In genomic region chr15:99553767-99554166, GRCm38 (mm10) we compare ENCODE assay signal across 29 mouse cellular contexts. TPM values are rescaled to one million over a fixed set of nuclear protein-coding genes. Genes with fewer than 3 reads are reported as not detected.
DNase-seq lines count a peak whose midpoint lies in the region; ATAC-seq lines count a peak whose summit lies in the region.
"Had no signal": no experiment of that assay in that cellular context is flagged by ENCODE, and none has a peak within 500 bp of the region (broad histone marks: within the 10 kb centered on the region; RNA-seq: fewer than 3 reads in every experiment).

No protein-coding gene starts in this region.

- peak; percentile 59 for ATAC-seq in limb, embryonic 13.5 days (ENCODE audit: low FRiP score, low read depth)
- no peak for ATAC-seq in forebrain, embryonic 14.5 days
- no peak for ATAC-seq in forebrain, embryonic 12.5 days (ENCODE audit: low FRiP score)
- ATAC-seq: forebrain, embryonic 15.5 days; hindbrain, embryonic 16.5 days; intestine, embryonic 16.5 days; liver, postnatal 0 days had no signal

- no peaks in the 10 kb centered on the region for H3K27me3 ChIP-seq in limb, embryonic 13.5 days
- H3K27me3 ChIP-seq in limb, embryonic 10.5 days (ENCODE audit: low read depth, poor library complexity, severe bottlenecking): no peaks in the 10 kb centered on the region
- H3K27me3 ChIP-seq in forebrain, embryonic 14.5 days (replicated peaks; ENCODE audit: control insufficient read depth, insufficient read depth, low read length): no peaks in the 10 kb centered on the region
- no peaks in the 10 kb centered on the region for H3K27me3 ChIP-seq in forebrain, embryonic 12.5 days
- H3K27me3 ChIP-seq: embryonic facial prominence, embryonic 13.5 days; forebrain, embryonic 15.5 days had no signal

- H3K4me2 ChIP-seq in limb, embryonic 13.5 days (replicated peaks): no peak overlapping the region
- no peak overlapping the region for H3K4me2 ChIP-seq in forebrain, embryonic 14.5 days (ENCODE audit: low read length)
- H3K4me2 ChIP-seq in forebrain, embryonic 12.5 days: no peak overlapping the region
- H3K4me2 ChIP-seq: embryonic facial prominence, embryonic 13.5 days; forebrain, embryonic 15.5 days; midbrain, embryonic 11.5 days had no signal

- H3K9ac ChIP-seq in limb, embryonic 13.5 days: no peak overlapping the region
- no peak overlapping the region for H3K9ac ChIP-seq in forebrain, embryonic 14.5 days (ENCODE audit: low read length)
- H3K9ac ChIP-seq in forebrain, embryonic 12.5 days: no peak overlapping the region
- H3K9ac ChIP-seq: embryonic facial prominence, embryonic 13.5 days; forebrain, embryonic 15.5 days; liver, postnatal 0 days had no signal

- 22% methylated on average over 6 of the region's 6 CpGs for WGBS in limb, embryonic 13.5 days
- 71% methylated on average over 6 of the region's 6 CpGs for WGBS in limb, embryonic 10.5 days
- WGBS in forebrain, embryonic 14.5 days: 84% methylated on average over 6 of the region's 6 CpGs
- 81% methylated on average over 6 of the region's 6 CpGs for WGBS in forebrain, embryonic 12.5 days

- peaks cover 14% of the 10 kb centered on the region; the same call in 1 of the 2 replicates for H3K4me1 ChIP-seq in limb, embryonic 13.5 days
- peaks cover 23% of the 10 kb centered on the region for H3K4me1 ChIP-seq in limb, embryonic 10.5 days
- H3K4me1 ChIP-seq in forebrain, embryonic 14.5 days (ENCODE audit: control insufficient read depth, insufficient read depth, low read length): no peaks in the 10 kb centered on the region
- H3K4me1 ChIP-seq in forebrain, embryonic 12.5 days: no peaks in the 10 kb centered on the region
- H3K4me1 ChIP-seq: forebrain, embryonic 15.5 days had no signal

- H3K4me3 ChIP-seq in limb, embryonic 13.5 days: no peak overlapping the region
- no peak overlapping the region for H3K4me3 ChIP-seq in limb, embryonic 10.5 days
- no peak overlapping the region for H3K4me3 ChIP-seq in forebrain, embryonic 14.5 days (ENCODE audit: low read depth, low read length)
- no peak overlapping the region for H3K4me3 ChIP-seq in forebrain, embryonic 12.5 days (replicated peaks)
- H3K4me3 ChIP-seq: embryonic facial prominence, embryonic 13.5 days; forebrain, embryonic 15.5 days had no signal

- H3K27ac ChIP-seq in limb, embryonic 13.5 days: no peak overlapping the region
- no peak overlapping the region for H3K27ac ChIP-seq in limb, embryonic 10.5 days
- no peak overlapping the region for H3K27ac ChIP-seq in forebrain, embryonic 14.5 days (ENCODE audit: low read depth, low read length)
- no peak overlapping the region for H3K27ac ChIP-seq in forebrain, embryonic 12.5 days
- H3K27ac ChIP-seq: embryonic facial prominence, embryonic 13.5 days; forebrain, embryonic 15.5 days had no signal

- DNase-seq in limb, embryonic 10.5 days (ENCODE audit: low spot score): no peak
- DNase-seq in R1 (ENCODE audit: low read depth, low spot score): peak; percentile 71
- DNase-seq in forelimb bud, embryonic 11.5 days (ENCODE audit: low read depth, low spot score): peak; percentile 57
- no peak for DNase-seq in forebrain, embryonic 14.5 days (ENCODE audit: low spot score)
- no peak for DNase-seq in adrenal gland, postnatal 10 days
- DNase-seq: cerebellum, adult 9-10 months; liver; liver, postnatal 0 days; lung, postnatal 4 days; right cerebral cortex, adult 18-20 months; thymus, postnatal 25 days had no signal

- H3K36me3 ChIP-seq in limb, embryonic 13.5 days: no peaks in the 10 kb centered on the region
- no peaks in the 10 kb centered on the region for H3K36me3 ChIP-seq in limb, embryonic 10.5 days
- H3K36me3 ChIP-seq in forebrain, embryonic 14.5 days (ENCODE audit: control insufficient read depth, insufficient read depth, low read length): no peaks in the 10 kb centered on the region
- H3K36me3 ChIP-seq in forebrain, embryonic 12.5 days (replicated peaks): no peaks in the 10 kb centered on the region
- H3K36me3 ChIP-seq: embryonic facial prominence, embryonic 13.5 days; forebrain, embryonic 15.5 days had no signal

- H3K9me3 ChIP-seq in limb, embryonic 13.5 days: no peaks in the 10 kb centered on the region
- no peaks in the 10 kb centered on the region for H3K9me3 ChIP-seq in limb, embryonic 10.5 days (replicated peaks)
- no peaks in the 10 kb centered on the region for H3K9me3 ChIP-seq in forebrain, embryonic 14.5 days (replicated peaks; ENCODE audit: control insufficient read depth, low read length)
- H3K9me3 ChIP-seq in forebrain, embryonic 12.5 days: no peaks in the 10 kb centered on the region
- H3K9me3 ChIP-seq: embryonic facial prominence, embryonic 13.5 days; forebrain, embryonic 15.5 days had no signal

RNA-seq across cellular contexts. Expression of gene Aqp2, which starts 25.1 kb away (rescaled TPM):
- not detected in 2 replicates for polyA plus RNA-seq in limb, embryonic 13.5 days (2015; fragmentation: Nextera tagmentation; extraction: Ambion mirVana)
- polyA plus RNA-seq in limb, embryonic 10.5 days (2016; fragmentation: Nextera tagmentation; extraction: Ambion mirVana): not detected in 2 replicates
- not detected in 2 replicates for polyA plus RNA-seq in forebrain, embryonic 14.5 days (2014; fragmentation: Nextera tagmentation; extraction: Ambion mirVana)
- total RNA-seq in adrenal gland, postnatal 10 days (2021): 1 to 10 TPM in 1 of 2 experiments, under 1 TPM in 1; 0.33 to 1.4 TPM
- polyA plus RNA-seq in forebrain, embryonic 12.5 days (2016; fragmentation: Nextera tagmentation; extraction: Ambion mirVana): not detected in 2 replicates
- total RNA-seq: gastrocnemius, postnatal 4 days; hematopoietic stem cell, adult 5-6 weeks; layer of hippocampus, postnatal 10 days; left cerebral cortex, postnatal 10 days had no signal
- polyA plus RNA-seq: embryonic facial prominence, embryonic 13.5 days; forebrain, embryonic 15.5 days; hindbrain, embryonic 16.5 days; intestine, embryonic 16.5 days; large intestine, adult 2 months; liver, postnatal 0 days; midbrain, embryonic 11.5 days; neural tube, embryonic 11.5 days; small intestine, adult 2 months had no signal

RNA-seq across cellular contexts. Expression of gene Faim2, which starts 25.8 kb away (rescaled TPM):
- 0.34 and 0.37 TPM in 2 replicates for polyA plus RNA-seq in limb, embryonic 13.5 days (2015; fragmentation: Nextera tagmentation; extraction: Ambion mirVana)
- polyA plus RNA-seq in limb, embryonic 10.5 days (2016; fragmentation: Nextera tagmentation; extraction: Ambion mirVana): 0.26 TPM in 1 of 2 replicates, not detected in the other
- polyA plus RNA-seq in forebrain, embryonic 14.5 days (2014; fragmentation: Nextera tagmentation; extraction: Ambion mirVana): 11.6 and 12.7 TPM in 2 replicates
- 10 to 100 TPM; 10.5 to 13.7 TPM for total RNA-seq in adrenal gland, postnatal 10 days (2021)
- 1.6 and 1.9 TPM in 2 replicates for polyA plus RNA-seq in forebrain, embryonic 12.5 days (2016; fragmentation: Nextera tagmentation; extraction: Ambion mirVana)
- total RNA-seq: gastrocnemius, postnatal 4 days; hematopoietic stem cell, adult 5-6 weeks had no signal
- polyA plus RNA-seq: kidney, embryonic 14.5 days; liver, postnatal 0 days had no signal

RNA-seq across cellular contexts. Expression of gene Aqp5, which starts 36.8 kb away (rescaled TPM):
- polyA plus RNA-seq in limb, embryonic 13.5 days (2015; fragmentation: Nextera tagmentation; extraction: Ambion mirVana): 0.27 and 0.61 TPM in 2 replicates
- polyA plus RNA-seq in limb, embryonic 10.5 days (2016; fragmentation: Nextera tagmentation; extraction: Ambion mirVana): not detected in 2 replicates
- 0.15 TPM in 1 of 2 replicates, not detected in the other for polyA plus RNA-seq in forebrain, embryonic 14.5 days (2014; fragmentation: Nextera tagmentation; extraction: Ambion mirVana)
- total RNA-seq in adrenal gland, postnatal 10 days (2021): 1 to 10 TPM in 1 of 2 experiments, under 1 TPM in 1; 0.61 to 1.6 TPM
- 0.22 and 0.69 TPM in 2 replicates for polyA plus RNA-seq in forebrain, embryonic 12.5 days (2016; fragmentation: Nextera tagmentation; extraction: Ambion mirVana)
- total RNA-seq: gastrocnemius, postnatal 4 days; hematopoietic stem cell, adult 5-6 weeks had no signal
- polyA plus RNA-seq: forebrain, embryonic 15.5 days; liver, postnatal 0 days had no signal

RNA-seq across cellular contexts. Expression of gene Aqp6, which starts 47.4 kb away (rescaled TPM):
- polyA plus RNA-seq in limb, embryonic 13.5 days (2015; fragmentation: Nextera tagmentation; extraction: Ambion mirVana): not detected in 2 replicates
- polyA plus RNA-seq in limb, embryonic 10.5 days (2016; fragmentation: Nextera tagmentation; extraction: Ambion mirVana): not detected in 2 replicates
- polyA plus RNA-seq in forebrain, embryonic 14.5 days (2014; fragmentation: Nextera tagmentation; extraction: Ambion mirVana): 0.10 TPM in 1 of 2 replicates, not detected in the other
- total RNA-seq in adrenal gland, postnatal 10 days (2021): not detected
- not detected in 2 replicates for polyA plus RNA-seq in forebrain, embryonic 12.5 days (2016; fragmentation: Nextera tagmentation; extraction: Ambion mirVana)
- total RNA-seq: adrenal gland, adult 18-20 months; gastrocnemius, postnatal 4 days; hematopoietic stem cell, adult 5-6 weeks; layer of hippocampus, postnatal 10 days had no signal
- polyA plus RNA-seq: embryonic facial prominence, embryonic 13.5 days; forebrain, embryonic 15.5 days; heart, embryonic 16.5 days; intestine, embryonic 16.5 days; kidney, embryonic 14.5 days; large intestine, adult 2 months; liver, postnatal 0 days; small intestine, adult 2 months; testis, adult 2 months had no signal

Comparison
In these comparisons a context has a peak if more than half of its experiments do, and no peak if none do; other contexts are left out.
1. DNase-seq: peak in R1 (single experiment) and forelimb bud, embryonic 11.5 days (single experiment); none in limb, embryonic 10.5 days (single experiment), forebrain, embryonic 14.5 days (single experiment) and adrenal gland, postnatal 10 days (single experiment).